Mouse (Mus musculus): ENCODE measurements around the gene Hist4h4. TPM values are rescaled to one million over a fixed set of nuclear protein-coding genes. Genes with fewer than 3 reads are reported as not detected.

Hist4h4 gene
- 3.0 and 4.6 TPM in 2 replicates for polyA plus RNA-seq (2015; fragmentation: Nextera tagmentation; extraction: Ambion mirVana)

GRCm38 (mm10) chr6:136803739-136804633 is at the start of gene Hist4h4:
Hist4h4 (minus strand) TSS chr6:136804415.

GRCm38 (mm10) chr6:136835352-136835751 is 31.1 kb upstream of the Hist4h4 start, which contains the start of gene Smco3:
Smco3 (minus strand) TSS chr6:136835452.

GRCm38 (mm10) chr6:136827881-136828561 is 23.8 kb upstream of the Hist4h4 start, which contains the start of gene Wbp11:
Wbp11 (minus strand) TSS chr6:136828233.

GRCm38 (mm10) chr6:136827516-136827880 is 23.3 kb upstream of the Hist4h4 start, which contains the start of gene BC049715:
BC049715 (plus strand) TSS chr6:136827626.

GRCm38 (mm10) chr6:136808014-136808417 is 3.8 kb upstream of the Hist4h4 start, which contains the start of gene H2afj:
H2afj (plus strand) TSS chr6:136808244.

GRCm38 (mm10) chr6:136781377-136781986 is 22.7 kb downstream of the Hist4h4 start, which contains the start of gene Gucy2c:
Gucy2c (minus strand) TSS chr6:136781765.

Other genes with a start within 250 kb of the Hist4h4 start
- 36.9 and 50.8 TPM in 2 replicates for gene Plbd1, start 142.5 kb downstream of the Hist4h4 start, polyA plus RNA-seq (2015; fragmentation: Nextera tagmentation; extraction: Ambion mirVana)
- 0.13 and 0.15 TPM in 2 replicates for gene Gucy2c, start 22.6 kb downstream of the Hist4h4 start, polyA plus RNA-seq (2015; fragmentation: Nextera tagmentation; extraction: Ambion mirVana)
- gene H2afj, start 3.8 kb upstream of the Hist4h4 start, polyA plus RNA-seq (2015; fragmentation: Nextera tagmentation; extraction: Ambion mirVana): 258 and 277 TPM in 2 replicates
- 1.2 TPM in 2 replicates for gene BC049715, start 23.2 kb upstream of the Hist4h4 start, polyA plus RNA-seq (2015; fragmentation: Nextera tagmentation; extraction: Ambion mirVana)
- gene Wbp11, start 23.8 kb upstream of the Hist4h4 start, polyA plus RNA-seq (2015; fragmentation: Nextera tagmentation; extraction: Ambion mirVana): 61.2 and 64.8 TPM in 2 replicates
- gene Smco3, start 31.0 kb upstream of the Hist4h4 start, polyA plus RNA-seq (2015; fragmentation: Nextera tagmentation; extraction: Ambion mirVana): 0.18 TPM in 1 of 2 replicates, not detected in the other
- gene Art4, start 53.3 kb upstream of the Hist4h4 start, polyA plus RNA-seq (2015; fragmentation: Nextera tagmentation; extraction: Ambion mirVana): 18.0 and 21.3 TPM in 2 replicates
- 80.3 and 109 TPM in 2 replicates for gene Mgp, start 71.4 kb upstream of the Hist4h4 start, polyA plus RNA-seq (2015; fragmentation: Nextera tagmentation; extraction: Ambion mirVana)
- 1.3 and 2.0 TPM in 2 replicates for gene Erp27, start 117.8 kb upstream of the Hist4h4 start, polyA plus RNA-seq (2015; fragmentation: Nextera tagmentation; extraction: Ambion mirVana)
- 0.05 and 0.72 TPM in 2 replicates for gene Pde6h, start 119.4 kb upstream of the Hist4h4 start, polyA plus RNA-seq (2015; fragmentation: Nextera tagmentation; extraction: Ambion mirVana)
- gene Arhgdib, start 137.5 kb upstream of the Hist4h4 start, polyA plus RNA-seq (2015; fragmentation: Nextera tagmentation; extraction: Ambion mirVana): 283 and 386 TPM in 2 replicates

All from spleen, postnatal 0 days (tissue).